Mouse (Mus musculus) midbrain, embryonic 10.5 days (tissue): ENCODE data around the gene Os9. TPM values are rescaled to one million over a fixed set of nuclear protein-coding genes. Genes with fewer than 3 reads are reported as not detected.
"Not testable (repeated sequence)": the region's sequence is repeated elsewhere in the genome, so short reads cannot be mapped to it uniquely, and the experiment has no call there.

ENCODE experiments used
- DNase-seq: peaks from one replicate; pipeline ENCODE4 v3.0.0-alpha.2; 2017; ENCODE audit warnings: low spot score
- H3K27ac ChIP-seq: fragments of 300-500 bp; sonication (generic); replicated peaks from 2 replicates; pipeline ENCODE4 v1.5.1; 2016; ENCODE audit warnings: mild to moderate bottlenecking
- H3K27me3 ChIP-seq: fragments of 300-500 bp; sonication (generic); 2 replicates; pipeline ENCODE4 v1.6.1; 2016; ENCODE audit warnings: low read depth, mild to moderate bottlenecking; ENCODE audit not compliant: poor library complexity, severe bottlenecking
- H3K36me3 ChIP-seq: fragments of 300-500 bp; sonication (generic); 2 replicates; pipeline ENCODE4 v1.6.1; 2016; ENCODE audit warnings: mild to moderate bottlenecking, moderate library complexity
- H3K4me1 ChIP-seq: fragments of 300-500 bp; sonication (generic); 2 replicates; pipeline ENCODE4 v1.6.1; 2016
- H3K4me3 ChIP-seq: fragments of 300-500 bp; sonication (generic); 2 replicates; pipeline ENCODE4 v1.5.1; 2016; ENCODE audit warnings: mild to moderate bottlenecking, moderate library complexity
- H3K9me3 ChIP-seq: fragments of 300-500 bp; sonication (generic); replicated peaks from 2 replicates; pipeline ENCODE4 v1.6.1; 2016; ENCODE audit warnings: mild to moderate bottlenecking
- WGBS: fragments of 180-500 bp; shearing (Covaris S2); methylation state at CpG from one replicate; pipeline ENCODE4 v1.1.7; 2016; 5-methylcytosine and 5-hydroxymethylcytosine counted together
- polyA plus RNA-seq: library from polyadenylated mRNA; unstranded; fragments of >200 nt; fragmentation: Nextera tagmentation; extraction: Ambion mirVana; gene quantifications from 2 replicates; pipeline ENCODE4 v1.2.1, GENCODE M21; 2016

The Os9 gene
- polyA plus RNA-seq: 62.3 and 83.0 TPM in 2 replicates

DNA sequence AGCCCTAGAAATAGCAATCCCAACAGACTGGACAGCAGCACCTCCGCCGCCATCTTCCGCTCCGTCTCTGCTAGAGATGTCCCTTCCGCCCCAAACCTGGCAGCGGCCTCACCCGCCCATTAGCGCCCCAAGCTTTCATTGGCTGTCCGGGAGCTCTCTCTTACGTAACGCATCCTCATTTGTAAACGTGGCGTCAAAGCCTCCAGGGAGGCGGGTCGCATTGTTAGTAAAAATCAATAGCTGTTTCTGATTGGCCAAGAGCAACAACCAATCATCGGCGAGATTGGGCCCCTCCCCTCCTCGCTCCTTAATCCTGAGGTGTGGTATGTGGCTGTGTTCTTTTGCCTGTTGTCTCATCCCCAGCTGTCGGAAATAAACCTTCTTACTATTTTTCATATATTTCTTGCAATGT lies at the start of gene Os9:
TSS of gene Os9 (minus strand) at position 66 of the 412 bp plus-strand sequence.
- Histone ChIP-seq H3K27me3 (no peaks in the 10 kb centered on the region), H3K27ac (peak within 1 kb of the TSS; percentile 83)
- WGBS: under 1% methylated on average over 19 of the region's 19 CpGs

DNA sequence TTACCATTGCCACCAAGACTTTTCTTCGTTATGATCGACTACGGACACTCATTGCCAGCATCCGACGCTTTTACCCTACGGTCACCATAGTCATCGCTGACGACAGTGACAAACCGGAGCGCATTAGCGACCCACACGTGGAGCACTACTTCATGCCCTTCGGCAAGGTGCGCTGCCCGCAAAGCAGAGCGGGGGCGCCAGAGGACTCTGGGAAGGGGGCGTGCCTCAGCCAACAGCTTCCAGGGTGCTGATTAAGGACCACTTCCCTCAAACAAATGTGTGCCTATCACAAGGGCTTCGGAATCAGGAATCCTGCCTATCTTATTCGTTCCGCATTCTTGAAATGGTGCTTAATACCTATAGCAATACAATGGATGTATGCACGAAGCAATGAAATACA lies 49.1 kb upstream of the Os9 start:
- no peak overlapping the region for H3K27ac ChIP-seq
- peaks cover 41% of the 10 kb centered on the region for H3K4me1 ChIP-seq
- H3K9me3 ChIP-seq: no peaks in the 10 kb centered on the region
- under 1% methylated on average over 22 of the region's 22 CpGs for WGBS
- no peaks in the 10 kb centered on the region for H3K36me3 ChIP-seq
- H3K27me3 ChIP-seq: peaks cover 87% of the 10 kb centered on the region
- DNase-seq: peak; percentile 62
- peak overlapping the region; percentile 55 for H3K4me3 ChIP-seq

More for the DNA sequence above, at the start of gene Os9:
- H3K4me1 ChIP-seq: peaks cover 31% of the 10 kb centered on the region
- peak; percentile 95 for DNase-seq
- H3K9me3 ChIP-seq: no peaks in the 10 kb centered on the region
- peaks cover 33% of the 10 kb centered on the region for H3K36me3 ChIP-seq
- H3K4me3 ChIP-seq: peak within 1 kb of the TSS; percentile 95

DNA sequence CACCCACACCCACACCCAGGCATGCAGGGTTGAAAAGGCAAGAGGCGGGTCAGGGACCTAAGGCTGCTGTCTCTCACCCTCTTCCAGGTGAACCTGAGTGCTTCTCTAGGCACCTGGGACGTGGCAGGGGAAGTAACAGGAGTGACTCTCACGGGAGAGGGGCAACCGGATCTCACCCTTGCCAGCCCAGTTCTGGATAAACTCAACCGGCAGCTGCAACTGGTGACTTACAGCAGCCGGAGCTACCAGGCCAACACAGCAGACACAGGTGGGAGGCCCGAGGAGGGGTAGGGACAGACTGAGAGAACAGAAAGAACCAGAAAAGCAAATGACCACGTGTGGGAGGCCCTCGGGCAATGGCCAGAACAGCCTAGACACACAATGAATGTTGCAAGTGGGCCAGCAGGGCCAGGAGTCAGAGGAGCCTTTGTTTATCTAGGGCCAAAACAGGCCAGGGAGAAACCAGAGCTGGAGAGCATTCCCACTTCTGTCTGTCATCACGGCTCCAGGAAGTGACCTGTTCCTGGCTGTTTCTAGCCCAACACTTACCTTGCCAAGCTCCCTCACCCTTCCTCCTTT lies 46.8 kb upstream of the Os9 start:
- no peak overlapping the region for H3K27ac ChIP-seq
- peaks cover 46% of the 10 kb centered on the region for H3K4me1 ChIP-seq
- WGBS: 61% methylated on average over 10 of the region's 10 CpGs
- DNase-seq: no peak
- no peak overlapping the region for H3K4me3 ChIP-seq
- H3K9me3 ChIP-seq: no peaks in the 10 kb centered on the region
- H3K27me3 ChIP-seq: peaks cover 96% of the 10 kb centered on the region
- H3K36me3 ChIP-seq: no peaks in the 10 kb centered on the region

DNA sequence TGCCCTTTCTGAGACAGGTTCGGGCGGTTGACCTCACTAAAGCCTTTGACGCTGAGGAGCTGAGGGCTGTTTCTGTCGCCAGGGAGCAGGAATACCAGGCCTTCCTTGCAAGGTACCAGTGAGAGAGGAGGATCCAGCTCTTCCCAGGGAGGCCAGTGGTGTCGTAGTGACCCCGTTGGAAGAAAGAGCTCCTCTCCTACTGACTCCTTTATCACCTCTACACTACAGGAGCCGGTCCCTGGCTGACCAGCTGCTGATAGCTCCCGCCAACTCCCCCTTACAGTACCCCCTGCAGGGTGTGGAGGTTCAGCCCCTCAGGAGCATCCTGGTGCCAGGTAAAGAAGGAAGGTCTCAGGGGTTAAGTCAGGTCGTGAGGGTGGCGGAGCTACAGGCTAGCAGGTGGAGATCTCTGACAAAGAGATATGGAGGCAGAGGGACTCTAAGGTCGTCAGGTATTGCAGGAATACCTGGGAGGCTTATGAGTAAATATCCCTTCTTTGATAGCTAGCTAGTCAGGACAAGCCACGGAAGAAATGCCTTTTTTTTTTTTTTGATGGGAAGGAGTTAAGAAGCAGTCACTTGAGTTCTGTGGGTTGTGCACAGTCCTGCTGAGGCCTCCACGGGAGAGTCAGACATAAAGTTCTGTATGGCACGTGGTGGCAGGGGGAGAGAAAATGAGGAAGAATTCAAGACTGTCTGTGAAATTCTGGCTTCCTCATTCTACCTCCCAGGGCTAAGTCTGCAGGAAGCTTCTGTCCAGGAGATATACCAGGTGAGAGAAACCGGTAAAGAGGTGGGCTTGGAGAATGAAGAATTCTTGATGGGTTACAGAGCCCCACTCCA lies 46.1 kb upstream of the Os9 start:
- DNase-seq: no peak
- H3K9me3 ChIP-seq: no peaks in the 10 kb centered on the region
- peak overlapping the region; percentile 70 for H3K4me3 ChIP-seq
- peaks cover 46% of the 10 kb centered on the region for H3K4me1 ChIP-seq
- H3K27me3 ChIP-seq: peaks cover 92% of the 10 kb centered on the region
- WGBS: 24% methylated on average over 15 of the region's 15 CpGs
- no peaks in the 10 kb centered on the region for H3K36me3 ChIP-seq
- no peak overlapping the region for H3K27ac ChIP-seq

DNA sequence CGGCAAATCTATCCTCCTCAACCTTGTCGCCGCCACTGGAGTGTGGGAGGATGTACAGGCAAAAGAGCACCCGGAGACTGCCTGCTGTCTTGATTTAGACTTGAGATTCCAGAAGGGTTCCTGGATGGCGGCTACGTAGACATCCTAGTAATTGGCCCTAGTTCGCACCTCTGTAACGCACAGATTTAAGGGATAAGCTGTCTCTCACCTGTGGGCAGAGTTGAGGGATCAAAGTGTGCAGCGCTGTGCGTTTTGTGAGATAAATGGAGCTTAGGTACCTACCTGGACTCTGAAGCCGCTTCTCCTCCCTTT lies 45.4 kb upstream of the Os9 start:
- 3% methylated on average over 11 of the region's 11 CpGs for WGBS
- no peak for DNase-seq
- Histone ChIP-seq H3K4me3 (peak overlapping the region; percentile 70), H3K4me1 (peaks cover 44% of the 10 kb centered on the region), H3K27me3 (peaks cover 86% of the 10 kb centered on the region), H3K36me3 (no peaks in the 10 kb centered on the region), H3K27ac (peak overlapping the region; percentile 79), H3K9me3 (no peaks in the 10 kb centered on the region)

DNA sequence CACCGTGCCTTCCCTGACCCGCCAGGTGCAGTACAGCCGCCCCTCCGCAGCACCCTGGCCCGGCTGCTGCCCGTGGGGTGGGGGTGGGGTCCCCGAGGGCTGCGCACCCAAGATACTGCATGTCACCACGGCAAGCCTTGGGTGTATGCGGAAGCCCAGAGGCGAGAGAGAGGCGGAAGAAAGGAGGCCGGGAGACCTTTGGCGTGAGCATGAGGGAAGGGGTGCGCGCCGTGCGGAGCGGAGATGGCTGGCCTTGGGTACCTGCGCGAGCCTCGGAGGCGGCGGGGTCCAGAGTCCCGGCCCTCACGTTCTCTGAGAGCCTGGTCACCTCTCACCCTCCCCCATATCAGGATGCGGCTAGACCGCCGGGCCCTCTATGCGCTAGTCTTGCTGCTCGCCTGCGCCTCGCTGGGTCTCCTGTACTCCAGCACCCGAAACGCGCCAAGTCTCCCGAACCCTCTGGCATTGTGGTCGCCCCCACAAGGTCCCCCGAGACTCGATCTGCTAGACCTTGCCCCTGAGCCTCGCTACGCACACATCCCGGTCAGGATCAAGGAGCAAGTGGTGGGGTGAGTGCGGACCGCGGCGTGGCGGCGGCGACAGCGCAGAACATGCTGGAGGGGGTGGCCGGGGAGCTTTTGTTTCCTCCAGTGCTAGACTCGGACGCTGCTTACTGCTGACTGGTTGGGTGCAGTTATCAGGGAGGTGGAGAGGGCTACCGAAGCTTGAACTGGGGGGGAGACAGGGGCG lies 44.9 kb upstream of the Os9 start:
- Histone ChIP-seq H3K4me1 (peaks cover 39% of the 10 kb centered on the region), H3K27me3 (peaks cover 80% of the 10 kb centered on the region), H3K27ac (peak overlapping the region; percentile 79), H3K36me3 (no peaks in the 10 kb centered on the region), H3K9me3 (no peaks in the 10 kb centered on the region), H3K4me3 (peak overlapping the region; percentile 70)
- WGBS: under 1% methylated on average over 56 of the region's 56 CpGs
- peak; percentile 73 for DNase-seq

DNA sequence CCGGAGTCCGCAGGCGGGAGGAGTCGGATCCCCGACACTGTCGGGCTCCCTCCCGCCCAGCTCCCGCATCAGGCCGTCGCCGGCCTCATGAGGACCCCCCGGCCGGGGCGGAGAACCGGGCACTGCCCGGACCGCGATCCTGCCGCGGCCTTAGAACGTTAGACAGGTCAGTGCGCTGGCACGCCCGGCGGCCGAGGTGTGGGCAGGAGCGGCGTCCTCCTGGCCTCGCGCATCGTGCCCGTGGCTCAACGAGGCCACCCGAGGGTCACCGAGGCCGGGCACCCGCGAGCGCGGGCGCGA lies 44.4 kb upstream of the Os9 start:
- under 1% methylated on average over 42 of the region's 42 CpGs for WGBS
- peak overlapping the region; percentile 79 for H3K27ac ChIP-seq
- H3K9me3 ChIP-seq: no peaks in the 10 kb centered on the region
- H3K4me1 ChIP-seq: peaks cover 34% of the 10 kb centered on the region
- H3K4me3 ChIP-seq: peak overlapping the region; percentile 70
- peaks cover 75% of the 10 kb centered on the region for H3K27me3 ChIP-seq
- no peaks in the 10 kb centered on the region for H3K36me3 ChIP-seq
- no peak for DNase-seq

DNA sequence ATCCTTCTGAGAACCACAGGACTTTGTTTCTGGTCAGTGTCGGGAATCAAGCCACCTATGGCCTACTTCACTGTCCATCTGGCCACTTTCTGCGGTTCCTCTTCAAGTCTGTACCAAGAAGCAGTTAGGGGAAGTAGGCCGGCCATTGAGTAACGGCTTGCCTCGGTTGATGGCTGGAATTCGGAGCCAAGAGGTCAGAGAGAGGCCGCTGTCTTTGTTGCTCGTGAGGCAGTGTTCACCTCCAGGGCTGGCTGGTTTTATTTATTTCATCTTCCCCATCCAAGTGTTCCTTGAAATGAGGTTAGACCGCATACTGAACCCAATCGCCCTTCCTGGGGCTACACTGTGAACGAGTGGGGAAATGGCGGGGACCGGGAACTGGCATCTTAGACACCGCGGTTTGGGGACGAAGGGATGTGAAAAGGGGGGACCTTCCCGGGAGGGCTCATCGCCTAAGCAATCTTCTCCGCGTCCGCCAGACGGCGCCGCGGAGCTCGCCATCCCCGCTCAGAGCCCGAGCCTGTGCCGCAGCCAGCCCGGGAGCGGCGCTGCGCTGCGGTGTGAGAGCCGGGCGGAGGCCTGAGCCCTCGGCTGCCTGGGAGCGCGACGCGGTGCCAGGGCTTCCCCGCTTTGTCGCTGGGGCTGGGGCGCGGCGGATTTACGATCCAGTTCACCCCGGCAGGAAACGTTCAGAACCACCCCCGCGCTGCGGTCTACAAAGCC lies 43.9 kb upstream of the Os9 start, which contains the start of gene B4galnt1:
TSS of gene B4galnt1 (plus strand) at position 595 of the 723 bp plus-strand sequence.
- Histone ChIP-seq H3K36me3 (no peaks in the 10 kb centered on the region), H3K27ac (peak within 1 kb of the TSS; percentile 79), H3K4me1 (peaks cover 29% of the 10 kb centered on the region), H3K27me3 (peaks cover 70% of the 10 kb centered on the region), H3K4me3 (peak within 1 kb of the TSS; percentile 70), H3K9me3 (no peaks in the 10 kb centered on the region)
- WGBS: 2% methylated on average over 52 of the region's 52 CpGs
- DNase-seq: peak; percentile 87

DNA sequence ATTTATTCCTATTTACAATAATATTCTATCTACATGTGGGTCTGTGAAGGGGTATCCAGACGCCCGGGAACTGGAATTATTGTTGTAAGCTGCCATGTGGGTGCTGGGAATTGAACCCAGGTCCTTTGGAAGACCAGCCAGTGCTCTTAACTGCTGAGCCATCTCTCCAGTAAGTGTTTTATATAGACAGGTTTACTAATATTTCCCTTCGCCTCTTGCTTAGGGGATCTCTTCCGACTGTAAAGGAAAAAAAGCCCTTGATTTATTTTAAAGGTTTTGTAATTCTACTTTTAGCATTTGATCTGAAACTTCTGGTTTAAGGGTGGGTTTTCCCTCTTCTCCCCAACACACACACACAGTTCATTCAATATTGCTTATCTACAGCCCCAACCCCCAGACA lies 43.3 kb upstream of the Os9 start:
- no peak overlapping the region for H3K4me3 ChIP-seq
- no peak for DNase-seq
- peaks cover 64% of the 10 kb centered on the region for H3K27me3 ChIP-seq
- no peaks in the 10 kb centered on the region for H3K36me3 ChIP-seq
- no peak overlapping the region for H3K27ac ChIP-seq
- peaks cover 25% of the 10 kb centered on the region for H3K4me1 ChIP-seq
- no peaks in the 10 kb centered on the region for H3K9me3 ChIP-seq
- WGBS: 95% methylated on average over 4 of the region's 4 CpGs

DNA sequence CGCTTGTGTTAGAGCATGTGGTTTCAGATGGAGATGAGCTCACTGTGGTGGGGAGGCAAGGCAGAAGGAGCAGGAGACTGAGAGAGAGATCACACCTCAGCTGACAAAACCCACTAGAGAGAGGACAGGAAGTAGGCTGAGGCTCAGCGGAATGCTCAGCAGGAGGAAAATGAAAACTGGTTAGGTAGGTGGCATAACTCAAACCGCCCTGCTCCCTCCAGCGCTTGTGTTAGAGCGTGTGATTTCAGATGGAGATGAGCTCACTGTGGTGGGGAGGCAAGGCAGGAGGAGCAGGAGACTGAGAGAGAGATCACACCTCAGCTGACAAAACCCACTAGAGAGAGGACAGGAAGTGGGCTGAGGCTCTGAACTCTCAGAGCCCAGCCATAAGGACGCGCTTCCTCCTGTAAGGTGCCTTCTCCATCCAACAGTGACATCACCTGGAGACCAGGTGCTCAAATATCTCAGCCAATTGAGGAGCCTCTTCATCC lies 41.9 kb upstream of the Os9 start:
- not testable (repeated sequence) for H3K27ac ChIP-seq, H3K9me3 ChIP-seq, H3K36me3 ChIP-seq, H3K4me3 ChIP-seq, DNase-seq
- Histone ChIP-seq H3K27me3 (peaks cover 50% of the 10 kb centered on the region), H3K4me1 (peaks cover 25% of the 10 kb centered on the region)
- WGBS: 59% methylated on average over 7 of the region's 7 CpGs

DNA sequence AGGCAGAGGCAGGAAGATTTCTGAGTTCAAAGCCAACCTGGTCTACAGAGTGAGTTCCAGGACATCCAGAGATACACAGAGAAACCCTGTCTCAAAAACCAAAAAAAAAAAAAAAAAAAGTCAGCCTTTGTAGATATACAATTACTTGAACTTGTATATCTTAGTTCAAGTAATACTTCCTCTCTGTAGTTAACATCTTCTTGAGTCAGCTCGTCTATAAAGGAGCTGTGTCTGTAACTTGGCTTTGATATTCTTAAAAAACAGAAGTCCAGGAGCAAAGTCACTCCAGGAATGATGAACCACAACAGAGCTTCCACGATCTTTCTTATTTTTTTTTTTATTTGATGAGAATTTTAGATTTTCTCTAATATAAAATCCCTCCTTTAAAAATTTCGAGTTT lies 39.8 kb upstream of the Os9 start:
- DNase-seq: no peak
- Histone ChIP-seq H3K36me3 (no peaks in the 10 kb centered on the region), H3K27me3 (peaks cover 29% of the 10 kb centered on the region), H3K9me3 (no peaks in the 10 kb centered on the region), H3K27ac (no peak overlapping the region), H3K4me3 (no peak overlapping the region), H3K4me1 (peaks cover 12% of the 10 kb centered on the region)
- WGBS: 75% methylated on average over 3 of the region's 3 CpGs

DNA sequence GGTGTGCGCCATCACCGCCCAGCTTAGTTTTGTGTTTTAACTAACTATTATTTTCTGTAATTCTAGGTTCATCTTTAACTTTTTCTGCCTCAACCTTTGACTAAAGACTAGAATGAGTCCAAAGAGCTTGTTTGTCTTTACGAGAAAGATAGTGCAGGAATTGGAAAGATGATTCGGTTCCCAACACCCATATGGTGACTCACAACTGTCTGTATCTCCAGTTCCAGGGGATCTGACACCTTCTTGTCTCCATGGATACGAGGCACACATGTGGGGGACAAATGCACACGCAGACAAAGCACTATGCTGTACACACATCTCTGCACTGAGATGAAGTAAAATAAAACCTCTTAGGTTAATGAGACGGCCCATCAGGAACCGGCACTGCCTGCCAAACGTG lies 39.1 kb upstream of the Os9 start:
- Histone ChIP-seq H3K4me1 (peaks cover 6% of the 10 kb centered on the region), H3K36me3 (no peaks in the 10 kb centered on the region), H3K4me3 (no peak overlapping the region), H3K27ac (no peak overlapping the region), H3K9me3 (no peaks in the 10 kb centered on the region), H3K27me3 (peaks cover 23% of the 10 kb centered on the region)
- DNase-seq: no peak
- 89% methylated on average over 9 of the region's 9 CpGs for WGBS
